Mouse (Mus musculus): Measurements from ENCODE around the gene Cpsf6. TPM values are rescaled to one million over a fixed set of nuclear protein-coding genes. Genes with fewer than 3 reads are reported as not detected.

Cpsf6 gene
- total RNA-seq, 2 experiments from 2014 or later, result 116 to 122 TPM

DNA sequence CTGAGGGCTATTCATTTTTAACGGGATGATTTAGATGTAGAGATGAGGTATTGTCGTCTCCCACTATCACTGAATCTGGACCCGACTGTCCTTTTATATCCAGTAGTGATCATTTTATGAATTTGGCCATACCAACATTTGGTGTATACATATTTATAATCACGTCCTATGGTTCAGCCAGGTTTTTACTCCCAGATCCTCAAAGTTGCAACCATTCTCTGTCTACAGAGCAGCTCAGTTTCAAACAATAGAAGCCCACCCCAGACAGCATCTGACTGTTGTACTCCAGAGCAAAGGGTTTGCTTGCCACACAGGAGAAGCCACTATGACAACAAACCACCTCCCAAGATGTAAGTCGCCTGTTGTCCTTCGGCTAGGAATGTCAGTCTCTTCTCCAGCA lies 7.2 kb upstream of the Cpsf6 start:
- DNase-seq (ENCODE audit: low spot score in 2 of 2), result no peak

DNA sequence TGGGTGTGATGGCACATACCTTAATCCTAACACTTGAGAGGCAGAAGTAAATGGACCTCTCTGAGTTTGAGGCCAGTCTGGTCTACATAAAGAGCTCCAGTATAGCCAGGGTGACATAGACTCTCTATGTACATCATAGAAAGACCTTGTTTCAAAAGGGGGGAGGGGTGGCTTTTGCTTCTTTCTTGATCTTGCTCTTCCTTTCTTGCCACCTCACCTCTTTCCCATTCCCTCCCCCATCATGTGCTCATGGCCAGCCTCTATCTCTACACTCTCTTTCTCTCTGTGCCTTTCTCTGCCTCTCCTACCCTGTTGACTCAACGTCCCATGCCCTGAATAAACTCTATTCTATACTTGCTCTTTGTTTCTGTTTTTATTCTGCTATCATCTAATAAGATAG lies 6.4 kb upstream of the Cpsf6 start:
- DNase-seq (ENCODE audit: low spot score in 2 of 2), result no peak

DNA sequence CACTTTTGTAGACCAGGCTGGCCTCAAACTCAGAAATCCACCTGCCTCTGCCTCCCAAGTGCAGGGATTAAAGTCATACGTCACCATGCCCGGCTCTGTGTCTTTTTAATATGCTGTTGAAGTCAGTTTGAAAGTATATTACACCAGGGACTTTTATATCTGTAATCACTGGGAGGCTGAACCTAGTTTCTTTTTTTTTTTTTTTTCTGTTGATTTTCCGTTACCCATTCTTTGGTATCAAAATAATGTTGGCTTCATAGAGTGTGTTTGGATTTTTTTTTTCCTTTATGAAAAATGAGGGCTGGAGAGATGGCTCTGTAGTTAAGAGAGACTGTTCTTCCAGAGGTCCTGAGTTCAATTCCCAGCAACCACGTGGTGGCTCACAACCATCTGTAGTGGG lies 5.6 kb upstream of the Cpsf6 start:
- no peak for DNase-seq (ENCODE audit: low spot score in 2 of 2)

DNA sequence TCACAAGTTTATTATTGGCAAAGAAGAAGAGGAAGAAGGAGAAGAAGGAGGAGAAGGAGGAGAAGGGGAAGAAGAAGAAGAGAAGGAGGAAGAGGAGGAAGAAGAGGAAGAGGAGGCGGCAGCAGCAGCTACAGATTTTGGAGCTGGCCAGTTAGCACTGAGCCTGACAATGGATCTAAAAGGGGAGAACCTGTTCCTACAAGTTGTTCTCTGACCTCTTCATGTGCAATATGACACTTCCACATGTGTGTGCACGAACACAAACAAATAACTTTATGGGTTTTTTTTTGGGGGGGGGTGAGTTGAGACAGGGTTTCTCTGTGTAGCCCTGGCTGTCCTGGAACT lies 5.2 kb upstream of the Cpsf6 start:
- DNase-seq (ENCODE audit: low spot score in 2 of 2), result no peak

DNA sequence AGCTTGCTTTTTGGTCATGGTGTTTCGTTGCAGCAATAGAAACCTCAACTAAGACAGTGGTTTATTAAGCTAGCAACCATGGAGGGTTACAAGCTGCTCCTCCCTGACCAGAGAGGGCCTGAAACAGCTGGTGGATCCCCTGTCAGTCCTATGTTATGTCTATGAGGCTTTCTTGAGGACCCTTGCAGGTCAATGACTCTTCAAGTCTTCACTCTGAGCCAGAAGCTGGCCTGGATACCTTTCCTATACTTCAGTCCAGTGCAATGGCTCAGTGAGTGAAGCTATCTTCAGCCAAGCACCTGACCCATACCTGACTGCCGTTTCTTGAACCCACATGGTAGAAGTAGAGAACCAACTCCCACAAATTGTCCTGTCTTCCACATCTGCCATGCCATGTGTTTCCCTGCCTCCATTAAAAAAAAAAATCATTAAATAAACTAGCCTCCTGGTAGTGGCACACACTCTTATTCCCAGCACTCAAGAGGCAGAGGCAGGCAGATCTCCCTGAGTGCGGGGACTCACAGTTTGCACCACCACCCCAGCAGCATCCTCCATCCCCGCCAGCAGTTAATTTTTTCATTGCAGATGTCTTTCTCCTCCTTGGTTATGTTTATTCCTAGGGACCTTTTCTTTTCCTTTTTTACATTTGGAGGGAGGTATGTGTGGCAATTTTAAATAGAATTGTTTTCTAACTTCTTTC lies 4.7 kb upstream of the Cpsf6 start:
- DNase-seq (ENCODE audit: low spot score in 2 of 2), result no peak

DNA sequence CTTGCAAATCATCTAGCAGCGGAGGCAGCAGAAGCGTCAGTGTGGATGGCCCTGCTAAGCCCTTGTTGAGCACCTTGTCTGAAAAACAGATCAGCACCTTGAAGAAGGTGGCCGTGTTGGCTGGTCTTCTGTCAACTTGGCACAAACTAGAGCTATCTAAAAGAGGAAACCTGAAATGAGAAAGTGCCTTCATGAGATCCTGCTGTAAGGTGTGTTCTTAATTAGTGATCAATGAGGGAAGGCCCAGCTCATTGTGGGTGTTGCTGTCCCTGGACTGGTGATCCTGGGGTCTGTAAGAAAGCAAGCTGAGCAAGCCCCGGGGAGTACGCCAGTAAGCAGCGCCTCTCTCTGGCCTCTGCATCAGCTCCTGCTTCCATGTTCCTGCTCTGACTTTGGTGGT lies 4.1 kb upstream of the Cpsf6 start:
- DNase-seq (ENCODE audit: low spot score in 2 of 2), result no peak

DNA sequence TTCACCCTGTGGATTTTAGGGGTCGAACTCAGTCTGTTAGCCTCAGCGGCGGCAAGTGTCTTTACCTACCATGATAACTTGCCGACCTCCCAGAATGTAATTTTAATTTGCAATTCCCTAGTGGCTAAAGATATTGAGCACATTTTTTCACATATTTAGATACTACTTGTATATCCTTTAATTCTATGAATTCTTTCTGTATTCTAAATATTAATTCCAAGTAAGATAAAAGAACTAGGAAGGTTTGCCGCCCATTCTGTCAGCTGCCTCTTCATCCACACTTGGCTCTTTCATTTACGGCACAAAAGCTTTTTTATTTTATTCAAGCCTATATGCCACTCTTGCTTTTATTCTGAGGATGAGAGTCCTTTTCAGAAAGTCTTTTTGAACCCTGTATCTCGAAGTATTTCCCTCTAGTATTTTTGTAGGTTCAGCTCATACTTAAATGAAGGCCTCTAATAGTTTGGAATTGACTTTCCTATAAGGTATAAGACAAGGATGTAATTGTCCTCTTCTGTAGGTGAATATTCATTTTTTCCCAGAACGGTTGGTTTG lies 3.3 kb upstream of the Cpsf6 start:
- DNase-seq (ENCODE audit: low spot score in 2 of 2), result no peak

DNA sequence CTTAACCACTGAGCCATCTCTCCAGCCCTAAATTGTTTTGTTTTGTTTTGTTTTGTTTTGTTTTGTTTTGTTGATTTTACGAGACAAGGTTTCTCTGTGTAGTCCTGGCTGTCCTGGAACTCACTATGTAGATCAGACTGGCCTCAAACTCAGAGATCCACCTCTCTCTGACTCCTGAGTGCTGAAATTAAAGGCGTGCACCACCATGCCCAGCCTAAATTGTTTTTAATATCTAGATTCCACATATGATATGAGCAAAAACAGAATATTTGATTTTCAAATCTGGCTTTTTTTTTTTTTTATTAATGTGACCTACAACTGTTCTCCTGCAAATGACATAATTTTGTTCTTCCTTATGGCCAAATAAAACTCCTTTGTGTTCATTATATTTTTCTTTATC lies 2.3 kb upstream of the Cpsf6 start:
- DNase-seq (ENCODE audit: low spot score in 2 of 2), result no peak

DNA sequence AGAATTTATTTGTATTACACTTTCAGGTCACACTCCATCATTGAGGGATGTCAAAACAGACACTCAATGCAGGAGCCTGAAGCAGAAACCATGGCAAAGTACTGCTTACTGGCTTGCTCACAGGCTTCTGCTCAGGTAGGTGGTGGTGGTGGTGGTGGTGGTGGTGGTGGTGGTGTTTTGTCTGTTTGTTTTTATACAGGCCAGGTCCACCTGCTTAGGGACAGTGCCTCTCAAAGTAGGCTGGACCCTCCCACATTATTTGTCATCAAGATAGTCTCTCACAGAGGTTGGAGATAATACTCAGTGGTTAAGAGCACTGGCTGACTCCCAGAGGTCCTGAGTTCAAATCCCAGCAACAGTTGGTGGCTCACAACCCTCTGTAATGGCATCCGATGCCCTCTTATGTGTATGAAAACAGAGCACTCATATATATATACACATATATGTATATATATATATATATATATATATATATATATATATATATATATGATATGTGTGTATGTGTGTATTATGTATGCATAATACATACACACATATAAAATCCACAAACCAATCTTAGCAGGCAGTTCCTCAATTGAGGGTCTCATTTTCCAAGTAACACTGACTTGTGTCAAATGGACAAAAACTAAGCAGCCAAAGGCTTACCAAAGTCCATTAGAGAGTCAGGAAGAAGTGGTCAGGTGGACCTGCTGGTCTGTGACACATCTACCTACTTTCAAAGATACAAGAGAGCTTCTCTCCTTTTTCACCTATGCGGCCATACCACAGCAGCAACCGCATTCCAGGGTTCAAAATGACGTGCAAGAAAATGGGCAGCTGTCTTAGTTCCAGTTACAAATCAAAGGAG lies 1.1 kb upstream of the Cpsf6 start:
- no peak for DNase-seq (ENCODE audit: low spot score in 2 of 2)

DNA sequence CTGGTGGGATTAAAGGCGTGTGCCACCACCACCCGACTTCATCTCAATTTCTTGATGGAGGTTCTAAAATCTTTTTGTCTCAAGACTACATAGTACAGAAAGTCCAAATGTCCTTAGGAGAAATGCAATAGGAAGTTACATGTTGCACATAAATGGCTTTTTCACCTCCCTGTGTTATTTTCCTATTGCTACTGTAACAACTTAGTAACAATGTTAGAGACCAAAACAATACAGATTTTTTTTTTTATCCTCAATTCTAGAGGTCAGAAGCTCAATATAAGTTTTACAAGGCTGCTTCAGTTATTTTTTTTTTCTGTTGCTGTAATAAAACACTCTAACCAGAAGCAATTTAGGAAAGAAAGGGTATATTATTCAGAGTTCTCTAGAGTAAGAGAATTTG lies 374 bp downstream of the Cpsf6 start:
- no peak for DNase-seq (ENCODE audit: low spot score in 2 of 2)

DNA sequence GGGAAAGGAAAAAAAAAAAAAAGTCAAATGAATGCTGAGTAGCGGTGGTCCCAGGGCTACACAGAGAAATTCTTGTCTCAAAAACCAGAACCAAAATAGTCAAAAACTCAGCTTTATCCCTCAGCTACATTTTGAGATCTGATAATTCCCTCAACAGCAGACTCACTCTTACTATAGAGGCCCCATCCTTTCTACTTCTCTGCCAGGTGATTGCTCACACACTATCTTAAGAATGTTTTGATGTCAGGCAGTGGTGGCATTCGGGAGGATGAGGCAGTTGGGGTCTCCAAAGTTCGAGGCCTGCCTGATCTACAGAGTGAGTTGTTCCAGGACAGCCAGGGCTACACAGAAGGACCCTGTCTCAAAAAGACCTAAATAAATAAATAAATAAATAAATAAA lies 1.2 kb downstream of the Cpsf6 start:
- no peak for DNase-seq (ENCODE audit: low spot score in 2 of 2)

DNA sequence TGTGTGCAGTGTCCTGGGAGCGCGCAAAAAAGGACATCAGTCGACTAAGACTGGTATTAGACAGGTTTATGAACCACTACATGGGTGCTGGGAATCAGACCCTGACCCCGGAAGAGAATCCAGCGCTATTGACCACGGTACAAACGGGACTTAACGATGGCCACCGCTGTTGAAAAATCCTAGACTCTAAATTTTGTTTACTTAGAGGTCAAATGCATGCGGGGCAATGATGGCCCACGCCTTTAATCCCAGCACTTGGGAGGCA lies 1.6 kb downstream of the Cpsf6 start:
- no peak for DNase-seq (ENCODE audit: low spot score in 2 of 2)

DNA sequence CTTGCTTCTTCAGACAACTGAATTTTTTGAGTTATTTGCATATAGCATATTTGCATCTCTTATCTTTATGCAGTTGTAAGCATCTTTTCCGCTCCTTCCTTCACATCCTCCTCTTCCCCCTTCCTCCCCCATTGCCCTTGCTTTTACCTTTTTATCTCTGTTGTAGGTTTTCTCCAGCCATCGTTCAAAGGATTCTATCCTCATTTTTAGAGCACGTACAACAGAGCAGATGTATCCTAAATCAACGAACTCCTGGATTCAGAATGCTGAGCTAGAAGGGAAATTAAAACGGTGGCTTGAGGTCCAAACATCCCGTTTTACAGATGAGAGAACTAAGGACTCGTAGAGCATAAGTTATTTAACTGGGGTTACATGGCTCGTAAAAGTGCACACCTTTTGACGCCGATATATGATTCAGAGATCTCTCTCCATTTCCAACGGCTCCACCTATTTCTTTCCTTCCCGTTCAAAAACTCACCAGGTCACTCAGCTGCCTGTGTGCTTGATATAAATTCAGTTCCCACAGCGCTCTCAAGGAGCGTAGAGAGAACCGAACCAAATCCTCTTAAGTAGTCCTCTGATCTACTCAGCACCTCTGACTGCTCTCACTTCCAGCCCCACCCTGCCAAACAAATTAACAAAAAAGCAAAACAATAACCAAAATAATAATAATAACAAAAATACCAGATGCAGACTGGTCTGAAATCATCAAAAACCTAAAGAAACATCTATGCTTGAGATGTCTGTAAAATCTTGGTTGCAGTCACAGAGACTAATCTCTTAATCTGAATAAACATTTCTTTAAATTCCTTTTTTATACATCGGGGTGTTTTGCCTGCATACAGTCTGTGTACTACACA lies 2.2 kb downstream of the Cpsf6 start:
- no peak for DNase-seq (ENCODE audit: low spot score in 2 of 2)

DNA sequence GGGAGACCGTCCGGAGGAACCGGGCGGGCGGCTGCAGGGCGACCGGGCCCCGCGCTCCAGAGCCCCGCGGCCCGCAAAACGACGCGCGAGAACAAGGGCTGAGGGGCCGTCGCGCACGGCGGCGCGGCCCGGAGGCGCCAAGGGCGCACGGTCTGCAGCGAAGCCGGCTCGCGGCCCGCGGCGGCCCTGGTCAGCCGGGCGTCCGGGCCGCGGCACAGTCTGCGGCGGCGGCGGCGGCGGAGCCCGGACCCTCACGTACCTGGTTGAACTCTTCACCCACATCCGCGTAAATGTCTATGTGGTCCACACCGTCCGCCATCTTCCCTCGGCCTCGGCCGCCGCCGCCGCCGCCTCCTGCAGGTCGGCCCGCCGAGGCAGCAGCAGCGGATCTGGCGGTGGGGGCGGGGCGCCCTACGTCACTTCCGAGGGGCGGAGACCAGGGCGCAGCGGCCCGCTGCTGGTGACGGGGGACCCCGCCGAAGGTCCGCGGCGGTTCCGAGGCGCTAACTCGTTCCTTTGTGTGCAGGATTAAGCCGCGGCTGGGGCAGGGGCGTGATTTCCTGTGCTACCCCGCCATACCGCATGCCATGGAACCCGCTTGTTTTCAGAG lies 3.1 kb downstream of the Cpsf6 start:
- peak; percentile 96 to 98 for DNase-seq (ENCODE audit: low spot score in 2 of 2)

DNA sequence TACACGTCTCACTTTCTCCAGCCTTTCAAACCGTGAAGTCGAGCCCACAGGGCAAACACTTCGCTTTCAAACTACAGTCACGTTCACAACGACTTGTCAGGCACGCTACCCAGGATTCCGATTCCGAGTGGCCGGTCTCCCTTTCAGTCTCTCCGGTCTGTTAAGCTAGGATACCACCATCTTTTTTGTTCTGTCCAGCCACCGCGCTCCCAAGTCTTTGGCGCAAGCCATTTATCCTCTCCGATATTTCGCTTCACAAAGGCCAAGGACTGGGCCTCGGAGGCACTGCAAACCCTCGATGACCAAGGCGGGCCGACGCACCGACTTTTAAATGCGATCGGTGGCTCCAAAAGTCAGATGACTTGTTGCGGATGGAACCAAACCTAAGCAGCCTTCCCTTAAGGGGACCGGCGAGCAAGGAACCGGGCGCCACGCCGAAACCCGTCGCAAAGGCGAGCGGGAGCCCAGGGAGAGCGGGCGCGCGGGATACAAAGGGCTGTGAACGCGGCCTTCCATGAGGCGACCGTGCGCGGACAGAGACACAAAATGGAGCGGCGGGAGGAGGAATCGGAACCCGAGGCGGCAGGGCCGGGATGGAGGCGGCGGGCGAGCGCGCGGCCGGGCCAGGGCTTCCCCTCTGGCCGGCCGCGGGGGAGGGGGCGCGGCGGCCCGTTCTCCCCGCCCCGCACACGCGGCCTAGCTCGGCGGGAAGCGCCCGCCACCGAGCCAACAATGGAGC lies 3.8 kb downstream of the Cpsf6 start:
- peak; percentile 57 to 69 for DNase-seq (ENCODE audit: low spot score in 2 of 2)

DNA sequence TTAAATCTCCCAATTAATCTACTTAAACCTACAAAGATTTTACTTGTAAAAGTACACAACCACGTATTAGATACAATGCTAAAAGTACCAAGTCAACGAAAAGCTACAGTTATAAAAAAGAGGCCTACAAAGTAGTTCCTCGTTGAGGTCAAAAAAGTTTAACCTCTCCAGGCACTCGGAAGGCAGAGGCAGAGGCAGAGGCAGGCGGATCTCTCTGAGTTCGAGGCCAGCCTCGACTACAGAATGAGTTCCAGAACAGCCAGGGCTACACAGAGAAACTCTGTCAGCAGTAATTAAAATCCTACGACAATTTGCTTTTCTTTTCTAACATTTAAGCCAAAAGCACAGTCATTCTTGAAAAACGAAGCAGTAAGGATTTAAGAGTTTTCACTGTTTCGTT lies 4.7 kb downstream of the Cpsf6 start:
- DNase-seq (ENCODE audit: low spot score in 2 of 2), result no peak

DNA sequence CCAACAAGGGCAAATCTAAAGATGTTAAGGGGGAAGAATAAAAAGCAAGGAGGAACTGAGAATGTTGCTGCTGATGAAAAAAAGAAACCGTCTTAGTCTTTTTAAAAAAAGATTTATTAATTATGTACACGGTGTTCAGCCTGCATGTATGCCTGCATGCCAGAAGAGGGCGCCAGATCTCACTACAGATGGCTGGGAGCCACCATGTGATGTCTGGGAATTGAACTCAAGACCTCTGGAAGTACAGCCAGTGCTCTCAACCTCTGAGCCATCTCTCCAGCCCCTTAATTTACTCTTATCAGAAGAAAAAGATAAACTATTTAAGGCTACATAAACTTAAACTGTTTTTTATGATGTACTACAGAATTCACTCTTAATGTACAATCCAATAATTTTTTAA lies 16.7 kb downstream of the Cpsf6 start:
- DNase-seq (ENCODE audit: low spot score in 2 of 2), result peak; percentile 63 to 72

DNA sequence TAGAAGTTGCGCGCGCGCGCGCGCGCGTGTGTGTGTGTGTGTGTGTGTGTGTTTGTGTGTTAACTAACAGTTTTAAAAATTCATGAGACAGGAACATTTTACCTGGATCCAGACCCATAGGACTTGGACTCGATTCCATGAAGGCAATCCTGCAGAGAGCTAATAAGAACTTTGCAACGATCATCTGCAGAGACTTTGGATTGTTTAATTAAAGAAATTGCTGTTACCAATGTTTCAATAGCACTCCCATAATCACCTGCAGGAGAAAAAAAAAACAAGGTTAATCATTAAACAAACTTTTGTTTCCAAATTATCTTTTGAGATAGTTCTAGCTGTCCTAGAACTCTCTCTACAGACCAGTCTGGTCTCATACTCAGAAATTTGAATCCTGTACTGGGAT lies 20.9 kb downstream of the Cpsf6 start:
- DNase-seq (ENCODE audit: low spot score in 2 of 2), result no peak

DNA sequence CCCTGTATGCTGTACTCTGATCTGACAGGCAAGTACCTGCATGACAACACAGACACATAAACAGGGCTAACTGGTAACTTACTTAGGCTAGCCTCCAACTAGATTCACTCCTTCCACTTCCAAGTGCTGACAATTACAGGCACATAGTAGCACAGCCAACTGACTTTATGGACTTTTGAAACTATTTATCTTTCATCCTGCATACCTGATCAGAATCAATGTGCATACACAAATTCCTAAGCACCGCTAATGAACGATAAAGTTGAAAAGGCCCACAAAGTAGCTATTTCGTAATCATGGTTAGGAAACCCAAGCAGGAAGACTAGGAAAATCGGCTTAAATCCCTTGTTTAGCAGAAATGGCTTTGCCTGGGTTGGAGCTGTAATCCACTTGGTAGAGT lies 36.8 kb downstream of the Cpsf6 start:
- DNase-seq (ENCODE audit: low spot score in 2 of 2), result no peak

DNA sequence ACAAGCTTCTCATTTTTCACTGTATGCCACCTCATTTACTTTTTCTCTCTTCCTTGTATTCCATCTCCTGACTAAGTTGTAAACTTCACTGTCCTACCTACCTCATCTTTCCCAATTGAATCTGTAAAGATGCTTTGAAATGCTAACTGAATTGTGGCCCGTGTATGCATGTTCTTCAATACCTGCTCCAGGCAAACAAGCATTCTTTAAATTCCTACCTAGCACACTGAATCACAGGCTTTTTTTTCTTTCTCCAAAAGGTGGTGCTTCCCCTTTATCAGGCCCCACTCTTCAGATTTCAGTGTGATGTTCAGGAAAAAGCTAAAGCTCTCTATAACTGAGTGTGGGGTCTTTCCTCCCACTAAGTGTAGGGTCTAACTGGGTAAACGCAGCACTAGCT lies 37.4 kb downstream of the Cpsf6 start:
- DNase-seq (ENCODE audit: low spot score in 2 of 2), result no peak

DNA sequence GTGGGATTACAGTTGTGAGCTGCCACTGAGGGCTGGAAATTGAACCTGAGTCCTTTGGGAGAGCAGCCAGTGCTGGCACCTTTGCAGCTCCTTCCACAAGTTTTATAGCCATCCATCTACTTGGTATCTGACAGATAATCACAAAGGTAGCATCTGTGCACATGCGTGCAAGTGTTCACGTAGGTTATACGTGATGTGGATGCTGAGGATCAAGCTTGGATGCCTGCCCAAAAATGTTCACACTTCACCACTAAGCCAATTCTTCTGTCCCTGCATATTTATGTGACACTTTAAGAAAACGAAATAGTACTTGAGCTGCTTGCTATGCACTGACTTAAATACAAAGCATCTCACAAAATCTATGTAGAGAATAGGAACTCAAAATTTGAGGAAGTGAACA lies 38.8 kb downstream of the Cpsf6 start:
- DNase-seq (ENCODE audit: low spot score in 2 of 2), result no peak
